Mouse (Mus musculus) embryonic stem cell, embryonic (primary cell): ENCODE data around the gene Zfp446.
"Not testable (repeated sequence)": the region's sequence is repeated elsewhere in the genome, so short reads cannot be mapped to it uniquely, and the experiment has no call there.

Source experiments
- CTCF ChIA-PET, 4 experiments: fragments of 300-600 bp in 2 of 4; fragments of 350-600 bp in 2 of 4; sonication (Branson Sonifier 250); formaldehyde crosslinking; loops; one replicate each; lab custom pipeline; 2022; ENCODE audit warnings: inconsistent platforms in 2 of 4; lab: Charles Lee
- POLR2A ChIA-PET, 4 experiments: fragments of 300-600 bp in 2 of 4; fragments of 350-600 bp in 2 of 4; sonication (Branson Sonifier 250); formaldehyde crosslinking; loops; one replicate each; lab custom pipeline; 2022; ENCODE audit warnings: antibody characterized with exemption in 4 of 4, inconsistent platforms in 1 of 4; lab: Charles Lee

The Zfp446 gene

GRCm38 (mm10) chr7:12977682-12978389 is at the start of gene Zfp446:
Zfp446 (plus strand) TSS chr7:12977848.
- ChIA-PET CTCF (interaction anchor here (0.5 to 1.9 kb wide), 22 partner anchors 10 to 103 kb away, joined by 3 to 13 read pairs (median 4); partner anchors contain the start of genes Zbtb45 (in 3 of the 4) and Rps5 (in 1 of the 4)), POLR2A (interaction anchor here (0.6 to 13.4 kb wide), 129 partner anchors 8 to 372 kb away, joined by 3 to 150 read pairs (median 6); partner anchors contain the start of genes Rnf225 (in 4 of the 4), Chmp2a (in 3 of the 4), Mzf1 (in 3 of the 4) and Rps5 (in 3 of the 4))

- POLR2A ChIA-PET, result interaction anchor here (0.7 to 8.9 kb wide), 24 partner anchors 9 to 113 kb away, joined by 3 to 142 read pairs (median 4); partner anchors contain the start of genes Rps5 (in 3 of the 4), Rnf225 (in 1 of the 4) and Zfp446 (in 1 of the 4)
- CTCF ChIA-PET, result interaction anchor here in 1 of 4 experiments (0.6 kb wide), 1 partner anchor 13 kb away, joined by 3 read pairs; no protein-coding TSS in a partner anchor
These were observed 44.0 kb upstream of the Zfp446 start for GRCm38 (mm10) chr7:12933615-12934140.

GRCm38 (mm10) chr7:12934808-12935207 is 42.8 kb upstream of the Zfp446 start:
- ChIA-PET POLR2A (interaction anchor here in 3 of 4 experiments (0.9 to 8.9 kb wide), 25 partner anchors 9 to 119 kb away, joined by 3 to 142 read pairs (median 6); partner anchors contain the start of genes Rps5 (in 3 of the 3), Rnf225 (in 2 of the 3), Zfp128 (in 1 of the 3) and Zfp324 (in 1 of the 3)), CTCF (interaction anchor here in 2 of 4 experiments (0.5 to 1.4 kb wide), 6 partner anchors 9 to 124 kb away, joined by 4 to 6 read pairs (median 4); no protein-coding TSS in a partner anchor)

GRCm38 (mm10) chr7:12937254-12937803 is 40.3 kb upstream of the Zfp446 start:
- POLR2A ChIA-PET, result interaction anchor here in 3 of 4 experiments (0.6 to 8.9 kb wide), 10 partner anchors 10 to 51 kb away, joined by 3 to 142 read pairs (median 8); partner anchors contain the start of genes Rps5 (in 3 of the 3) and Rnf225 (in 2 of the 3)

GRCm38 (mm10) chr7:12940599-12940998 is 37.0 kb upstream of the Zfp446 start:
- ChIA-PET CTCF (interaction anchor here in 2 of 4 experiments (0.6 to 1.0 kb wide), 3 partner anchors 10 to 130 kb away, joined by 3 read pairs; no protein-coding TSS in a partner anchor), POLR2A (interaction anchor here in 2 of 4 experiments (1.0 to 2.7 kb wide), 13 partner anchors 9 to 104 kb away, joined by 3 to 13 read pairs (median 5); partner anchors contain the start of genes Rnf225 (in 1 of the 2), Rps5 (in 1 of the 2) and Zfp446 (in 1 of the 2))

More at GRCm38 (mm10) chr7:12937254-12937803, 40.3 kb upstream of the Zfp446 start:
- CTCF ChIA-PET, result not testable (repeated sequence)

GRCm38 (mm10) chr7:12943488-12943887 is 34.2 kb upstream of the Zfp446 start:
- POLR2A ChIA-PET, result interaction anchor here (0.6 to 15.3 kb wide), 28 partner anchors 8 to 352 kb away, joined by 3 to 269 read pairs (median 3); partner anchors contain the start of genes Rps5 (in 3 of the 4), Rnf225 (in 2 of the 4), Zfp446 (in 2 of the 4) and Zswim9 (in 1 of the 4)
- CTCF ChIA-PET, result interaction anchor here in 3 of 4 experiments (0.5 to 2.1 kb wide), 24 partner anchors 9 to 115 kb away, joined by 3 to 13 read pairs (median 4); partner anchors contain the start of genes Rnf225 (in 1 of the 3), Rps5 (in 1 of the 3), Zbtb45 (in 1 of the 3) and Zfp128 (in 1 of the 3)

- ChIA-PET CTCF (interaction anchor here in 3 of 4 experiments (0.6 to 1.4 kb wide), 6 partner anchors 26 to 60 kb away, joined by 3 to 7 read pairs (median 4); partner anchors contain the start of gene Rps5 (in 1 of the 3)), POLR2A (interaction anchor here (0.6 to 15.3 kb wide), 68 partner anchors 9 to 562 kb away, joined by 3 to 269 read pairs (median 5); partner anchors contain the start of genes Rnf225 (in 3 of the 4), Rps5 (in 3 of the 4), Zfp446 (in 3 of the 4) and Zbtb45 (in 2 of the 4))
These were observed 28.4 kb upstream of the Zfp446 start for GRCm38 (mm10) chr7:12949032-12949871.

- CTCF ChIA-PET, result interaction anchor here in 3 of 4 experiments (0.6 to 1.4 kb wide), 6 partner anchors 27 to 59 kb away, joined by 3 to 7 read pairs (median 4); partner anchors contain the start of genes Rps5 (in 1 of the 3) and Zfp446 (in 1 of the 3)
- POLR2A ChIA-PET, result interaction anchor here (0.6 to 15.3 kb wide), 65 partner anchors 9 to 255 kb away, joined by 3 to 269 read pairs (median 6); partner anchors contain the start of genes Rnf225 (in 3 of the 4), Rps5 (in 3 of the 4), Zfp446 (in 3 of the 4) and Zbtb45 (in 2 of the 4)
These were observed 27.8 kb upstream of the Zfp446 start for GRCm38 (mm10) chr7:12949872-12950229.

GRCm38 (mm10) chr7:12954896-12955295 is 22.8 kb upstream of the Zfp446 start:
- ChIA-PET CTCF (interaction anchor here in 2 of 4 experiments (1.0 to 1.5 kb wide), 2 partner anchors 19 to 23 kb away, joined by 4 read pairs; partner anchors contain the start of gene Zfp446 (in 1 of the 2)), POLR2A (interaction anchor here in 3 of 4 experiments (0.6 to 15.3 kb wide), 10 partner anchors 10 to 80 kb away, joined by 3 to 269 read pairs (median 4); partner anchors contain the start of genes Rps5 (in 2 of the 3), Zfp446 (in 2 of the 3), Rnf225 (in 1 of the 3) and Zbtb45 (in 1 of the 3))

- ChIA-PET POLR2A (interaction anchor here (0.7 to 9.7 kb wide), 14 partner anchors 8 to 81 kb away, joined by 3 to 150 read pairs (median 6); partner anchors contain the start of genes Zfp446 (in 3 of the 4), Rps5 (in 1 of the 4) and Ube2m (in 1 of the 4)), CTCF (interaction anchor here in 1 of 4 experiments (1.2 kb wide), 1 partner anchor 21 kb away, joined by 3 read pairs; the partner anchor contains the start of gene Zfp446)
These were observed 20.1 kb upstream of the Zfp446 start for GRCm38 (mm10) chr7:12957511-12957910.

- CTCF ChIA-PET, result interaction anchor here in 1 of 4 experiments (1.3 kb wide), 1 partner anchor 23 kb away, joined by 3 read pairs; no protein-coding TSS in a partner anchor
- POLR2A ChIA-PET, result interaction anchor here (0.5 to 9.7 kb wide), 29 partner anchors 9 to 79 kb away, joined by 3 to 150 read pairs (median 5); partner anchors contain the start of genes Zfp446 (in 3 of the 4), Rnf225 (in 2 of the 4), Rps5 (in 2 of the 4) and Chmp2a (in 1 of the 4)
These were observed 18.7 kb upstream of the Zfp446 start for GRCm38 (mm10) chr7:12958948-12959347.

GRCm38 (mm10) chr7:12959718-12960117 is 17.9 kb upstream of the Zfp446 start:
- ChIA-PET POLR2A (interaction anchor here in 3 of 4 experiments (0.8 to 9.7 kb wide), 27 partner anchors 8 to 95 kb away, joined by 3 to 150 read pairs (median 5); partner anchors contain the start of genes Zfp446 (in 3 of the 3), Rnf225 (in 2 of the 3), Rps5 (in 2 of the 3) and Chmp2a (in 1 of the 3)), CTCF (interaction anchor here in 1 of 4 experiments (1.3 kb wide), 1 partner anchor 22 kb away, joined by 3 read pairs; no protein-coding TSS in a partner anchor)

GRCm38 (mm10) chr7:12961511-12962141 is 16.0 kb upstream of the Zfp446 start:
- ChIA-PET POLR2A (interaction anchor here (0.6 to 9.7 kb wide), 51 partner anchors 9 to 455 kb away, joined by 3 to 150 read pairs (median 5); partner anchors contain the start of genes Rnf225 (in 3 of the 4), Rps5 (in 3 of the 4), Zfp446 (in 3 of the 4) and Zbtb45 (in 2 of the 4)), CTCF (interaction anchor here (0.6 to 1.3 kb wide), 10 partner anchors 10 to 651 kb away, joined by 3 to 11 read pairs (median 4); partner anchors contain the start of gene Rps5 (in 1 of the 4))

GRCm38 (mm10) chr7:12965678-12966091 is 12.0 kb upstream of the Zfp446 start, which contains the start of gene Zfp324:
Zfp324 (plus strand) TSS chr7:12965838.
- CTCF ChIA-PET, result interaction anchor here in 1 of 4 experiments (1.0 kb wide), 1 partner anchor 44 kb away, joined by 5 read pairs; the partner anchor contains the start of gene Zbtb45
- POLR2A ChIA-PET, result interaction anchor here in 3 of 4 experiments (0.5 to 9.7 kb wide), 16 partner anchors 10 to 326 kb away, joined by 3 to 150 read pairs (median 4); partner anchors contain the start of genes Rps5 (in 3 of the 3), Zfp446 (in 3 of the 3) and Zbtb45 (in 1 of the 3)
